Mouse (Mus musculus) 416B (cell line): ENCODE measurements at regions not wholly inside any gene's neighbourhood (a gene's known extent, or its start where the extent isn't known, plus 50 kb on each side); places are given as distances from the start of the nearest gene placed in this dataset.

ENCODE experiments used
- DNase-seq: peaks from one replicate; pipeline ENCODE4 v3.0.0; 2011; ENCODE audit warnings: low read depth

- DNase-seq, result no peak
Observed at GRCm38 (mm10) chr6:93393551-93393950, 450.3 kb upstream of the Adamts9 start.

GRCm38 (mm10) chr6:93392402-93392801, 449.1 kb upstream of the Adamts9 start:
- DNase-seq, result no peak

GRCm38 (mm10) chr6:93391166-93391565, 447.9 kb upstream of the Adamts9 start:
- no peak for DNase-seq

- DNase-seq, result no peak
Observed at GRCm38 (mm10) chr6:93371341-93371740, 428.0 kb upstream of the Adamts9 start.

- no peak for DNase-seq
Observed at GRCm38 (mm10) chr6:93363846-93364245, 420.6 kb upstream of the Adamts9 start.

GRCm38 (mm10) chr6:93353353-93354125, 410.2 kb upstream of the Adamts9 start:
- no peak for DNase-seq

GRCm38 (mm10) chr6:93349936-93350700, 406.8 kb upstream of the Adamts9 start:
- no peak for DNase-seq

- no peak for DNase-seq
Observed at GRCm38 (mm10) chr6:93348141-93348540, 404.8 kb upstream of the Adamts9 start.

- no peak for DNase-seq
Observed at GRCm38 (mm10) chr6:93328683-93329082, 385.4 kb upstream of the Adamts9 start.

GRCm38 (mm10) chr6:93327930-93328329, 384.6 kb upstream of the Adamts9 start:
- DNase-seq, result peak; percentile 21

GRCm38 (mm10) chr6:93323881-93324280, 380.6 kb upstream of the Adamts9 start:
- DNase-seq, result no peak

- no peak for DNase-seq
Observed at GRCm38 (mm10) chr6:93314625-93315024, 371.3 kb upstream of the Adamts9 start.

- DNase-seq, result no peak
Observed at GRCm38 (mm10) chr6:93305176-93305575, 361.9 kb upstream of the Adamts9 start.

- DNase-seq, result no peak
Observed at GRCm38 (mm10) chr6:93297975-93298374, 354.7 kb upstream of the Adamts9 start.

- peak; percentile 37 for DNase-seq
Observed at GRCm38 (mm10) chr6:93291711-93292110, 348.4 kb upstream of the Adamts9 start.

GRCm38 (mm10) chr6:93288421-93288820, 345.1 kb upstream of the Adamts9 start:
- no peak for DNase-seq

- DNase-seq, result peak; percentile 6
Observed at GRCm38 (mm10) chr6:93285796-93286195, 342.5 kb upstream of the Adamts9 start.

GRCm38 (mm10) chr6:93281530-93281929, 338.2 kb upstream of the Adamts9 start:
- DNase-seq, result no peak

- DNase-seq, result peak; percentile 87
Observed at GRCm38 (mm10) chr6:93273917-93274513, 330.7 kb upstream of the Adamts9 start.

GRCm38 (mm10) chr6:93272206-93272605, 328.9 kb upstream of the Adamts9 start:
- DNase-seq, result peak; percentile 23

GRCm38 (mm10) chr6:93266826-93267225, 323.5 kb upstream of the Adamts9 start:
- no peak for DNase-seq

- no peak for DNase-seq
Observed at GRCm38 (mm10) chr6:93265164-93265563, 321.9 kb upstream of the Adamts9 start.

- no peak for DNase-seq
Observed at GRCm38 (mm10) chr6:93260827-93261226, 317.5 kb upstream of the Adamts9 start.
